Mouse (Mus musculus) layer of hippocampus, postnatal 14 days (tissue): ENCODE results near the gene Phf3. TPM values are rescaled to one million over a fixed set of nuclear protein-coding genes. Genes with fewer than 3 reads are reported as not detected.
"Not testable (repeated sequence)": the region's sequence is repeated elsewhere in the genome, so short reads cannot be mapped to it uniquely, and the experiment has no call there.

Source experiments
- DNase-seq, 2 experiments: peaks; one replicate each; pipeline ENCODE4 v3.0.0; 2021 to 2022; ENCODE audit warnings: low spot score in 2 of 2, mixed read lengths in 1 of 2
- total RNA-seq, 2 experiments: library from RNA; stranded (reverse); gene quantifications; 2 replicates each; pipeline ENCODE4 v1.2.3; 2021

Phf3 gene
- total RNA-seq, 2 experiments from 2014 or later, result 81.5 to 83.0 TPM

GRCm38 (mm10) chr1:30773662-30774061 lies 100.1 kb downstream of the Phf3 start:
- DNase-seq, result no peak

GRCm38 (mm10) chr1:30772851-30773250 lies 100.9 kb downstream of the Phf3 start:
- no peak for DNase-seq

GRCm38 (mm10) chr1:30771772-30772171 lies 101.9 kb downstream of the Phf3 start:
- DNase-seq, result no peak

GRCm38 (mm10) chr1:30770599-30770998 lies 103.1 kb downstream of the Phf3 start:
- DNase-seq, result not testable (repeated sequence)

- DNase-seq, result no peak
Measured at GRCm38 (mm10) chr1:30756794-30757193, 116.9 kb downstream of the Phf3 start.

GRCm38 (mm10) chr1:30755453-30756224 lies 118.1 kb downstream of the Phf3 start:
- no peak for DNase-seq

Other genes starting within 250 kb of the Phf3 start
- not detected for gene AC153137.1, start 104.0 kb upstream of the Phf3 start, total RNA-seq